Mouse (Mus musculus) hindbrain, embryonic 13.5 days (tissue): ENCODE results near the gene Rps6ka2. TPM values are rescaled to one million over a fixed set of nuclear protein-coding genes. Genes with fewer than 3 reads are reported as not detected.

Experiments
- ATAC-seq: fragments of 200-750 bp; cut with Nextera tagmentation; 2 replicates; pipeline ENCODE4 v1.8.0; 2017; ENCODE audit warnings: moderate TSS enrichment; ENCODE audit not compliant: low FRiP score
- H3K27ac ChIP-seq: fragments of 300-500 bp; sonication (generic); 2 replicates; pipeline ENCODE4 v1.5.1; 2015; ENCODE audit warnings: inconsistent platforms, mild to moderate bottlenecking, moderate library complexity
- H3K27me3 ChIP-seq: fragments of 300-500 bp; sonication (generic); 2 replicates; pipeline ENCODE4 v1.6.1; 2015; ENCODE audit warnings: mild to moderate bottlenecking, inconsistent platforms
- H3K36me3 ChIP-seq: fragments of 300-500 bp; sonication (generic); 2 replicates; pipeline ENCODE4 v1.6.1; 2015; ENCODE audit warnings: mild to moderate bottlenecking, inconsistent platforms
- H3K4me1 ChIP-seq: fragments of 300-500 bp; sonication (generic); replicated peaks from 2 replicates; pipeline ENCODE4 v1.6.1; 2015; ENCODE audit warnings: inconsistent platforms
- H3K4me2 ChIP-seq: fragments of 300-500 bp; sonication (generic); 2 replicates; pipeline ENCODE4 v1.6.1; 2015; ENCODE audit warnings: inconsistent platforms, mild to moderate bottlenecking, moderate library complexity
- H3K4me3 ChIP-seq: fragments of 300-500 bp; sonication (generic); 2 replicates; pipeline ENCODE4 v1.5.1; 2015; ENCODE audit warnings: mild to moderate bottlenecking, inconsistent platforms
- H3K9ac ChIP-seq: fragments of 300-500 bp; sonication (generic); 2 replicates; pipeline ENCODE4 v1.6.1; 2015; ENCODE audit warnings: mild to moderate bottlenecking, inconsistent platforms
- H3K9me3 ChIP-seq: fragments of 300-500 bp; sonication (generic); 2 replicates; pipeline ENCODE4 v1.6.1; 2016; ENCODE audit warnings: inconsistent platforms
- WGBS: fragments of 180-500 bp; shearing (Covaris S2); methylation state at CpG from one replicate; pipeline ENCODE4 v1.1.7; 2015; 5-methylcytosine and 5-hydroxymethylcytosine counted together
- polyA plus RNA-seq: library from polyadenylated mRNA; unstranded; fragments of >200 nt; fragmentation: Nextera tagmentation; extraction: Ambion mirVana; gene quantifications from 2 replicates; pipeline ENCODE4 v1.2.1, GENCODE M21; 2015

Gene Rps6ka2
- polyA plus RNA-seq, 1 experiment from 2014 or later, result 21.2 TPM

- Histone ChIP-seq H3K27me3 (no peaks in the 10 kb centered on the region), H3K27ac (peak overlapping the region; percentile 14; the same call in 1 of the 2 replicates)
- WGBS, result 55% methylated on average over 12 of the region's 12 CpGs
Measured at GRCm38 (mm10) chr17:7265705-7266368, 95.9 kb downstream of the Rps6ka2 start.

GRCm38 (mm10) chr17:7267843-7268242, 97.9 kb downstream of the Rps6ka2 start:
- Histone ChIP-seq H3K4me3 (no peak overlapping the region), H3K27ac (no peak overlapping the region), H3K4me2 (no peak overlapping the region), H3K36me3 (peaks cover 12% of the 10 kb centered on the region), H3K9me3 (no peaks in the 10 kb centered on the region), H3K9ac (no peak overlapping the region), H3K4me1 (peaks cover 67% of the 10 kb centered on the region), H3K27me3 (no peaks in the 10 kb centered on the region)
- WGBS, result 95% methylated on average over 2 of the region's 2 CpGs
- ATAC-seq, result no peak

More at GRCm38 (mm10) chr17:7265705-7266368, 95.9 kb downstream of the Rps6ka2 start:
- Histone ChIP-seq H3K4me2 (no peak overlapping the region), H3K4me3 (no peak overlapping the region), H3K4me1 (peaks cover 61% of the 10 kb centered on the region), H3K36me3 (peaks cover 12% of the 10 kb centered on the region), H3K9ac (no peak overlapping the region), H3K9me3 (no peaks in the 10 kb centered on the region)
- no peak for ATAC-seq

- H3K4me1 ChIP-seq, result peaks cover 70% of the 10 kb centered on the region
- no peak overlapping the region for H3K9ac ChIP-seq
- H3K27ac ChIP-seq, result peak overlapping the region; percentile 49; the same call in 1 of the 2 replicates
- WGBS, result 59% methylated on average over 12 of the region's 12 CpGs
- peaks cover 6% of the 10 kb centered on the region for H3K36me3 ChIP-seq
- no peak overlapping the region for H3K4me2 ChIP-seq
- H3K27me3 ChIP-seq, result no peaks in the 10 kb centered on the region
- H3K9me3 ChIP-seq, result no peaks in the 10 kb centered on the region
- no peak for ATAC-seq
- H3K4me3 ChIP-seq, result no peak overlapping the region
Measured at GRCm38 (mm10) chr17:7269151-7269806, 99.4 kb downstream of the Rps6ka2 start.

- ATAC-seq, result no peak
- Histone ChIP-seq H3K36me3 (peaks cover 8% of the 10 kb centered on the region), H3K4me3 (no peak overlapping the region), H3K9me3 (no peaks in the 10 kb centered on the region), H3K27ac (peak overlapping the region; percentile 35; the same call in 1 of the 2 replicates), H3K4me1 (peaks cover 58% of the 10 kb centered on the region), H3K9ac (no peak overlapping the region), H3K27me3 (no peaks in the 10 kb centered on the region), H3K4me2 (no peak overlapping the region)
- 86% methylated on average over 8 of the region's 8 CpGs for WGBS
Measured at GRCm38 (mm10) chr17:7270506-7270905, 100.6 kb downstream of the Rps6ka2 start.

GRCm38 (mm10) chr17:7271522-7272134, 101.7 kb downstream of the Rps6ka2 start:
- H3K4me2 ChIP-seq, result no peak overlapping the region
- peaks cover 47% of the 10 kb centered on the region for H3K4me1 ChIP-seq
- H3K27me3 ChIP-seq, result no peaks in the 10 kb centered on the region
- peaks cover 10% of the 10 kb centered on the region for H3K36me3 ChIP-seq
- H3K9me3 ChIP-seq, result no peaks in the 10 kb centered on the region
- ATAC-seq, result no peak
- H3K27ac ChIP-seq, result no peak overlapping the region; the same call in 1 of the 2 replicates
- 62% methylated on average over 10 of the region's 10 CpGs for WGBS
- H3K9ac ChIP-seq, result no peak overlapping the region
- no peak overlapping the region for H3K4me3 ChIP-seq

GRCm38 (mm10) chr17:7273054-7273453, 103.1 kb downstream of the Rps6ka2 start:
- ATAC-seq, result 0 out of 2 replicates have a peak, but pooled peaks have one; percentile 29
- Histone ChIP-seq H3K27me3 (no peaks in the 10 kb centered on the region), H3K36me3 (peaks cover 19% of the 10 kb centered on the region), H3K27ac (peak overlapping the region; percentile 49), H3K4me3 (no peak overlapping the region), H3K4me2 (no peak overlapping the region), H3K9me3 (no peaks in the 10 kb centered on the region), H3K9ac (peak overlapping the region; percentile 35; the same call in 1 of the 2 replicates), H3K4me1 (peaks cover 42% of the 10 kb centered on the region)
- WGBS, result 53% methylated on average over 9 of the region's 9 CpGs

GRCm38 (mm10) chr17:7273785-7274184, 103.9 kb downstream of the Rps6ka2 start:
- Histone ChIP-seq H3K9ac (no peak overlapping the region), H3K4me1 (peaks cover 38% of the 10 kb centered on the region), H3K27me3 (no peaks in the 10 kb centered on the region), H3K9me3 (no peaks in the 10 kb centered on the region), H3K36me3 (peaks cover 26% of the 10 kb centered on the region), H3K4me3 (no peak overlapping the region), H3K27ac (no peak overlapping the region), H3K4me2 (no peak overlapping the region)
- no peak for ATAC-seq
- 94% methylated on average over 10 of the region's 10 CpGs for WGBS

GRCm38 (mm10) chr17:7278702-7279242, 108.9 kb downstream of the Rps6ka2 start:
- peaks cover 64% of the 10 kb centered on the region for H3K36me3 ChIP-seq

GRCm38 (mm10) chr17:7279251-7279650, 109.3 kb downstream of the Rps6ka2 start:
- Histone ChIP-seq H3K36me3 (peaks cover 66% of the 10 kb centered on the region), H3K27me3 (no peaks in the 10 kb centered on the region), H3K9me3 (no peaks in the 10 kb centered on the region), H3K4me3 (no peak overlapping the region), H3K27ac (no peak overlapping the region), H3K4me1 (peaks cover 8% of the 10 kb centered on the region; the same call in 1 of the 2 replicates), H3K9ac (no peak overlapping the region), H3K4me2 (no peak overlapping the region)
- no peak for ATAC-seq
- WGBS, result 94% methylated on average over 9 of the region's 9 CpGs

More at GRCm38 (mm10) chr17:7278702-7279242, 108.9 kb downstream of the Rps6ka2 start:
- H3K4me3 ChIP-seq, result no peak overlapping the region
- no peak overlapping the region; the same call in 1 of the 2 replicates for H3K27ac ChIP-seq
- peaks cover 4% of the 10 kb centered on the region for H3K4me1 ChIP-seq
- no peaks in the 10 kb centered on the region for H3K9me3 ChIP-seq
- no peak overlapping the region for H3K4me2 ChIP-seq
- H3K27me3 ChIP-seq, result no peaks in the 10 kb centered on the region
- WGBS, result 88% methylated on average over 15 of the region's 15 CpGs
- no peak overlapping the region for H3K9ac ChIP-seq
- ATAC-seq, result no peak

GRCm38 (mm10) chr17:7284297-7284910, 114.5 kb downstream of the Rps6ka2 start:
- peaks cover 45% of the 10 kb centered on the region for H3K36me3 ChIP-seq
- no peak overlapping the region for H3K4me3 ChIP-seq
- 70% methylated on average over 8 of the region's 8 CpGs for WGBS
- H3K4me1 ChIP-seq, result peaks cover 30% of the 10 kb centered on the region
- H3K27ac ChIP-seq, result peak overlapping the region; percentile 14; the same call in 1 of the 2 replicates
- no peak overlapping the region for H3K4me2 ChIP-seq
- no peaks in the 10 kb centered on the region for H3K9me3 ChIP-seq
- no peak for ATAC-seq
- no peaks in the 10 kb centered on the region for H3K27me3 ChIP-seq
- H3K9ac ChIP-seq, result no peak overlapping the region

GRCm38 (mm10) chr17:7285292-7285691, 115.4 kb downstream of the Rps6ka2 start:
- H3K9ac ChIP-seq, result no peak overlapping the region
- no peak overlapping the region for H3K4me2 ChIP-seq
- peaks cover 52% of the 10 kb centered on the region for H3K36me3 ChIP-seq
- no peak overlapping the region for H3K4me3 ChIP-seq
- peaks cover 30% of the 10 kb centered on the region for H3K4me1 ChIP-seq
- H3K27ac ChIP-seq, result peak overlapping the region; percentile 14; the same call in 1 of the 2 replicates
- ATAC-seq, result no peak
- H3K27me3 ChIP-seq, result no peaks in the 10 kb centered on the region
- H3K9me3 ChIP-seq, result no peaks in the 10 kb centered on the region
- WGBS, result 90% methylated on average over 12 of the region's 12 CpGs
